Comparison of ENCODE assay signal across 25 mouse cellular contexts in the genomic region with DNA sequence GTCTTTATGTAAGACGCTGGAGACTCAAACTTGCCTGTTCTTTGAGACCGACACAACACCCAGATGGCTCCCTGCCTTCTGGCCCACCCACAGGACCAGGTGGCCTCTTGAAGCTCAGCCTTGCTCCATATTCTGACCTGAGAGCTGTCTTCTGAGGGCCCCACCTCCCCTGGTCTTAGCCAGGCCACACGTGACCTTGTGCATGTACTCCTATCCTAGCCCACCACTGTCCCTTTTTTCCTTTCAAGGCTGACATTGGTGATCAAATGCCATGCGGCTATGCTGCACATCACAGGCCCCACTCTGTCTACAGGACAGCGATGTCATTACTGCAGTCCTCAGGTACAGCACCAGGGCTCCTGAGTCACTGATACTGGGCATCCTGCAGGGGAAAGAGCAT. TPM values are rescaled to one million over a fixed set of nuclear protein-coding genes. Genes with fewer than 3 reads are reported as not detected.
DNase-seq lines count a peak whose midpoint lies in the region; ATAC-seq and TF ChIP-seq lines count a peak whose summit lies in the region.
"Had no signal": no experiment of that assay in that cellular context is flagged by ENCODE, and none has a peak within 500 bp of the region (broad histone marks: within the 10 kb centered on the region; RNA-seq: fewer than 3 reads in every experiment).

No protein-coding gene starts in this region.

- DNase-seq in gastrocnemius, adult 2 months, result no peak
- no peak for DNase-seq in gastrocnemius, postnatal 10 days
- no peak for DNase-seq in midbrain, embryonic 11.5 days (ENCODE audit: low spot score, missing footprints)
- no peak for DNase-seq in midbrain, embryonic 14.5 days
- peak; percentile 9 for DNase-seq in CD4-positive helper T cell, adult 2 months (ENCODE audit: low read depth, low spot score)
- no peak for DNase-seq in urinary bladder, postnatal 4 days (ENCODE audit: low spot score in 2 of 2)
- DNase-seq: adrenal gland, adult 2 months; gastrocnemius, postnatal 14 days; layer of hippocampus, postnatal 36 days; spleen, adult 18-20 months; thymus, adult 18-20 months had no signal

- no peaks in the 10 kb centered on the region for H3K27me3 ChIP-seq in midbrain, embryonic 11.5 days (ENCODE audit: control insufficient read depth, insufficient read depth, low read length)
- no peaks in the 10 kb centered on the region for H3K27me3 ChIP-seq in midbrain, embryonic 14.5 days (ENCODE audit: control insufficient read depth, insufficient read depth, low read length)
- H3K27me3 ChIP-seq in midbrain, embryonic 16.5 days (ENCODE audit: control insufficient read depth, insufficient read depth, low read depth, low read length), result no peaks in the 10 kb centered on the region
- H3K27me3 ChIP-seq: hindbrain, embryonic 13.5 days; limb, embryonic 15.5 days had no signal

- intact Hi-C loops in gastrocnemius, adult 2 months (cut with DNase I), result loop anchor here (1.0 to 5.0 kb wide), 2 partner anchors 151 to 279 kb away; no protein-coding TSS in a partner anchor

- peak overlapping the region; percentile 31 for H3K27ac ChIP-seq in gastrocnemius, adult 2 months
- H3K27ac ChIP-seq in midbrain, embryonic 11.5 days (ENCODE audit: low read depth, low read length), result no peak overlapping the region
- no peak overlapping the region for H3K27ac ChIP-seq in midbrain, embryonic 14.5 days (replicated peaks; ENCODE audit: low read depth, low read length)
- no peak overlapping the region for H3K27ac ChIP-seq in midbrain, embryonic 16.5 days (ENCODE audit: low read length)
- H3K27ac ChIP-seq: forebrain, embryonic 10.5 days; hindbrain, embryonic 13.5 days; limb, embryonic 10.5 days; limb, embryonic 15.5 days had no signal

- 0 out of 2 replicates have a peak, but pooled peaks have one; percentile 14 for ATAC-seq in midbrain, embryonic 11.5 days (ENCODE audit: low FRiP score)
- no peak for ATAC-seq in midbrain, embryonic 14.5 days (ENCODE audit: low FRiP score, low TSS enrichment)
- ATAC-seq in midbrain, embryonic 16.5 days, result peak; percentile 55
- ATAC-seq: intestine, postnatal 0 days had no signal

- no peak for TF ChIP-seq CTCF in gastrocnemius, adult 2 months (IDR thresholded peaks at IDR 0.05)

- H3K4me3 ChIP-seq in gastrocnemius, adult 2 months, result no peak overlapping the region
- H3K4me3 ChIP-seq in midbrain, embryonic 11.5 days (ENCODE audit: low read depth, low read length), result no peak overlapping the region
- no peak overlapping the region for H3K4me3 ChIP-seq in midbrain, embryonic 14.5 days (replicated peaks; ENCODE audit: low read depth, low read length)
- no peak overlapping the region for H3K4me3 ChIP-seq in midbrain, embryonic 16.5 days (ENCODE audit: low read depth, low read length)
- H3K4me3 ChIP-seq: forebrain, embryonic 10.5 days; hindbrain, embryonic 13.5 days; limb, embryonic 10.5 days; limb, embryonic 15.5 days had no signal

- no peak overlapping the region for H3K4me2 ChIP-seq in midbrain, embryonic 11.5 days
- no peak overlapping the region for H3K4me2 ChIP-seq in midbrain, embryonic 14.5 days (ENCODE audit: low read length)
- no peak overlapping the region for H3K4me2 ChIP-seq in midbrain, embryonic 16.5 days (ENCODE audit: low read length)
- H3K4me2 ChIP-seq: heart, embryonic 11.5 days; hindbrain, embryonic 13.5 days; limb, embryonic 15.5 days had no signal

- no peak overlapping the region for H3K9ac ChIP-seq in midbrain, embryonic 11.5 days (ENCODE audit: low read length)
- H3K9ac ChIP-seq in midbrain, embryonic 14.5 days (replicated peaks; ENCODE audit: low read length), result no peak overlapping the region
- H3K9ac ChIP-seq in midbrain, embryonic 16.5 days (ENCODE audit: low read depth, low read length), result no peak overlapping the region
- H3K9ac ChIP-seq: forebrain, postnatal 0 days; hindbrain, embryonic 13.5 days; limb, embryonic 15.5 days; liver, postnatal 0 days had no signal

- H3K9me3 ChIP-seq in midbrain, embryonic 11.5 days (ENCODE audit: control insufficient read depth, low read length), result no peaks in the 10 kb centered on the region
- no peaks in the 10 kb centered on the region for H3K9me3 ChIP-seq in midbrain, embryonic 14.5 days (ENCODE audit: control insufficient read depth, low read length)
- H3K9me3 ChIP-seq in midbrain, embryonic 16.5 days (replicated peaks; ENCODE audit: control insufficient read depth, low read length, poor library complexity, severe bottlenecking), result no peaks in the 10 kb centered on the region
- H3K9me3 ChIP-seq: forebrain, embryonic 10.5 days; hindbrain, embryonic 13.5 days; limb, embryonic 10.5 days; limb, embryonic 15.5 days had no signal

- H3K4me1 ChIP-seq in midbrain, embryonic 11.5 days (ENCODE audit: control insufficient read depth, insufficient read depth, low read length), result no peaks in the 10 kb centered on the region
- no peaks in the 10 kb centered on the region for H3K4me1 ChIP-seq in midbrain, embryonic 14.5 days (ENCODE audit: control insufficient read depth, insufficient read depth, low read length)
- no peaks in the 10 kb centered on the region for H3K4me1 ChIP-seq in midbrain, embryonic 16.5 days (ENCODE audit: control insufficient read depth, insufficient read depth, low read length)
- H3K4me1 ChIP-seq: forebrain, embryonic 10.5 days; hindbrain, embryonic 13.5 days; limb, embryonic 10.5 days; limb, embryonic 15.5 days had no signal

- H3K36me3 ChIP-seq in midbrain, embryonic 11.5 days (ENCODE audit: control insufficient read depth, insufficient read depth, low read length), result no peaks in the 10 kb centered on the region
- H3K36me3 ChIP-seq in midbrain, embryonic 14.5 days (ENCODE audit: control insufficient read depth, insufficient read depth, low read length), result no peaks in the 10 kb centered on the region
- H3K36me3 ChIP-seq in midbrain, embryonic 16.5 days (ENCODE audit: control insufficient read depth, insufficient read depth, low read length), result no peaks in the 10 kb centered on the region
- H3K36me3 ChIP-seq: hindbrain, embryonic 13.5 days had no signal

- 95% methylated on average over 5 of the region's 5 CpGs for WGBS in midbrain, embryonic 11.5 days
- 95% methylated on average over 5 of the region's 5 CpGs for WGBS in midbrain, embryonic 14.5 days
- 91% methylated on average over 5 of the region's 5 CpGs for WGBS in midbrain, embryonic 16.5 days

RNA-seq across cellular contexts. Expression of a gene that starts 30.1 kb away (rescaled TPM):
- 1 to 10 TPM; 2.7 to 3.8 TPM for total RNA-seq in gastrocnemius, adult 2 months (2021)
- 1 to 10 TPM; 3.3 to 4.1 TPM for total RNA-seq in gastrocnemius, postnatal 10 days (2021)
- polyA plus RNA-seq in midbrain, embryonic 11.5 days (2014; fragmentation: Nextera tagmentation; extraction: Ambion mirVana), result 20.0 and 24.2 TPM in 2 replicates
- 9.8 and 14.6 TPM in 2 replicates for polyA plus RNA-seq in midbrain, embryonic 14.5 days (2014; fragmentation: Nextera tagmentation; extraction: Ambion mirVana)
- polyA plus RNA-seq in midbrain, embryonic 16.5 days (2015; fragmentation: Nextera tagmentation; extraction: Ambion mirVana), result 12.6 and 15.0 TPM in 2 replicates

RNA-seq across cellular contexts. Expression of a gene that starts 58.5 kb away (rescaled TPM):
- 10 to 100 TPM; 15.5 to 33.0 TPM for total RNA-seq in gastrocnemius, adult 2 months (2021)
- under 1 TPM; 0.25 to 0.89 TPM for total RNA-seq in gastrocnemius, postnatal 10 days (2021)
- polyA plus RNA-seq in midbrain, embryonic 11.5 days (2014; fragmentation: Nextera tagmentation; extraction: Ambion mirVana), result 0.16 and 0.40 TPM in 2 replicates
- not detected in 2 replicates for polyA plus RNA-seq in midbrain, embryonic 14.5 days (2014; fragmentation: Nextera tagmentation; extraction: Ambion mirVana)
- polyA plus RNA-seq in midbrain, embryonic 16.5 days (2015; fragmentation: Nextera tagmentation; extraction: Ambion mirVana), result not detected in 2 replicates
- total RNA-seq: forebrain, postnatal 0 days; granulocyte monocyte progenitor cell, adult 5-6 weeks; left cerebral cortex, postnatal 10 days; megakaryocyte, adult 5-6 weeks had no signal
- polyA plus RNA-seq: brain, embryonic 14.5 days; forebrain, postnatal 0 days; heart, embryonic 11.5 days; heart, embryonic 16.5 days; hindbrain, embryonic 13.5 days had no signal
